ENCODE assay signal across 10 mouse cellular contexts in the genomic region with DNA sequence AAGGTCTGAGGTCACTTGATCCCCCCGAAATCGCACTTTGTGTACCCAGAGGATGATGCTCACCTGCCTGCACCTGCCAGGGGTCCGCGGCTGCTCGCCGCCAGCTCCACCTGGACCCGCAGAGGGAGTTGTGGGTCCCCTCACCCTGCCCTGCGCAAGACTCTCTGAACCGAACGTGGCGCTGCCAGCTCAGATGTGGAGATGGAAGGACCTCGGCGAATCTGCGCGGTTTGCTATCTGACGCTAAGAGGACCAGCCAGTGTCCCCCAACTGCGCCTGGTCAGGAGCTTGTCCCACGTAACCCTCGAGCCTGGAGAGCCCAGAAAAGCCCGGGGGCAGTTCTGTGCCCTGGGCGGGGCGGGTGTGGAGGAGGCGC. TPM values are rescaled to one million over a fixed set of nuclear protein-coding genes. Genes with fewer than 3 reads are reported as not detected.
DNase-seq lines count a peak whose midpoint lies in the region; ATAC-seq and TF ChIP-seq lines count a peak whose summit lies in the region.
"Had no signal": no experiment of that assay in that cellular context is flagged by ENCODE, and none has a peak within 500 bp of the region (broad histone marks: within the 10 kb centered on the region; RNA-seq: fewer than 3 reads in every experiment).

A gene (minus strand): TSS at position 232 of the 376 bp plus-strand sequence.

- H3K36me3 ChIP-seq in ES-E14 (ENCODE audit: control insufficient read depth, insufficient read depth, low read length, poor library complexity, severe bottlenecking) = no peaks in the 10 kb centered on the region
- H3K36me3 ChIP-seq in hindbrain, embryonic 12.5 days = no peaks in the 10 kb centered on the region
- no peaks in the 10 kb centered on the region for H3K36me3 ChIP-seq in midbrain, embryonic 13.5 days

- peak; percentile 29; the same call in 1 of the 2 replicates for ATAC-seq in frontal cortex, adult (ENCODE audit: low TSS enrichment)
- ATAC-seq in hindbrain, embryonic 12.5 days (ENCODE audit: low FRiP score) = 0 out of 2 replicates have a peak, but pooled peaks have one; percentile 29
- peak; percentile 26 for ATAC-seq in midbrain, embryonic 13.5 days
- ATAC-seq in erythroblast, adult 5-6 weeks (replicated peaks; ENCODE audit: low FRiP score, poor library complexity, severe bottlenecking) = no peak

- no peak within 1 kb of the TSS for H3K27ac ChIP-seq in ES-E14 (ENCODE audit: insufficient read depth, low read depth, low read length, poor library complexity, severe bottlenecking)
- H3K27ac ChIP-seq in hindbrain, embryonic 12.5 days = 0 out of 2 replicates have a peak within 1 kb of the TSS, but pooled peaks have one; percentile 44
- H3K27ac ChIP-seq in midbrain, embryonic 13.5 days = peak within 1 kb of the TSS; percentile 44

- H3K9ac ChIP-seq in ES-E14 (ENCODE audit: insufficient read depth, low read depth, low read length, poor library complexity, severe bottlenecking) = peak within 1 kb of the TSS; percentile 27
- H3K9ac ChIP-seq in hindbrain, embryonic 12.5 days = peak within 1 kb of the TSS; percentile 50
- peak within 1 kb of the TSS; percentile 65 for H3K9ac ChIP-seq in midbrain, embryonic 13.5 days (replicated peaks)

- no peak for DNase-seq in frontal cortex, postnatal 25 days (ENCODE audit: low spot score in 2 of 2)
- no peak for DNase-seq in ES-E14 (ENCODE audit: low read depth, low spot score)
- DNase-seq in MN1 (ENCODE audit: low spot score) = no peak
- no peak for DNase-seq in gastrocnemius, adult 18-20 months (ENCODE audit: low spot score)
- DNase-seq: cerebellum, adult 2 months; layer of hippocampus, adult 9-11 months had no signal

- H3K27me3 ChIP-seq in hindbrain, embryonic 12.5 days = peaks cover 52% of the 10 kb centered on the region
- H3K27me3 ChIP-seq in midbrain, embryonic 13.5 days = peaks cover 47% of the 10 kb centered on the region

- H3K4me1 ChIP-seq in ES-E14 (ENCODE audit: control insufficient read depth in 2 of 2, insufficient read depth in 2 of 2, low read length in 2 of 2, poor library complexity in 1 of 2) = no peaks in the 10 kb centered on the region
- H3K4me1 ChIP-seq in hindbrain, embryonic 12.5 days = peaks cover 22% of the 10 kb centered on the region
- H3K4me1 ChIP-seq in midbrain, embryonic 13.5 days (replicated peaks) = peaks cover 39% of the 10 kb centered on the region

- H3K4me3 ChIP-seq in ES-E14 (ENCODE audit: insufficient read depth in 1 of 2, low read depth in 1 of 2, low read length in 2 of 2, poor library complexity in 1 of 2, severe bottlenecking in 1 of 2) = peak within 1 kb of the TSS; percentile 63 to 65
- H3K4me3 ChIP-seq in hindbrain, embryonic 12.5 days = peak within 1 kb of the TSS; percentile 46
- H3K4me3 ChIP-seq in midbrain, embryonic 13.5 days (replicated peaks) = peak within 1 kb of the TSS; percentile 49

- WGBS in hindbrain, embryonic 12.5 days = 2% methylated on average over 23 of the region's 23 CpGs
- WGBS in midbrain, embryonic 13.5 days = 0% methylated on average over 23 of the region's 23 CpGs

- in situ Hi-C loops in ES-E14 (cut with MboI; ENCODE audit: low sequenced_read_pairs in 2 of 2, unreplicated experiment in 2 of 2) = no loop called here

- H3K9me3 ChIP-seq in ES-E14 (ENCODE audit: control insufficient read depth, insufficient read depth, low read depth, low read length) = no peaks in the 10 kb centered on the region; the same call in 1 of the 2 replicates
- no peaks in the 10 kb centered on the region for H3K9me3 ChIP-seq in hindbrain, embryonic 12.5 days (replicated peaks)
- no peaks in the 10 kb centered on the region for H3K9me3 ChIP-seq in midbrain, embryonic 13.5 days

- H3K4me2 ChIP-seq in hindbrain, embryonic 12.5 days (replicated peaks) = peak within 1 kb of the TSS; percentile 89
- H3K4me2 ChIP-seq in midbrain, embryonic 13.5 days (replicated peaks) = peak within 1 kb of the TSS; percentile 81

TF ChIP-seq in ES-E14, 5 proteins besides CTCF, POLR2A, EP300 and RAD21:
- TF ChIP-seq ZNF384 (IDR thresholded peaks at IDR 0.05; ENCODE audit: low read depth, low read length) (no peak), HCFC1 (IDR thresholded peaks at IDR 0.05; ENCODE audit: borderline replicate concordance, insufficient read depth, low read length) (no peak), MAFK (IDR thresholded peaks at IDR 0.05; ENCODE audit: insufficient read depth, low read depth, low read length) (no peak)

RNA-seq across cellular contexts. Expression of the gene that starts here (rescaled TPM):
- total RNA-seq in ES-E14 (2012; rRNA removed) = not detected in 2 replicates
- 7.8 and 8.0 TPM in 2 replicates for polyA plus RNA-seq in hindbrain, embryonic 12.5 days (2016; fragmentation: Nextera tagmentation; extraction: Ambion mirVana)
- polyA plus RNA-seq in midbrain, embryonic 13.5 days (2015; fragmentation: Nextera tagmentation; extraction: Ambion mirVana) = 14.5 and 18.1 TPM in 2 replicates
- not detected in 2 replicates for total RNA-seq in erythroblast, adult 5-6 weeks (2015; ENCODE audit: low replicate concordance)
- total RNA-seq in erythroblast, adult 5-6 weeks (2017; ENCODE audit: low replicate concordance) = not detected in 2 replicates
- not detected for total RNA-seq in gastrocnemius, adult 18-20 months (2021)
